Mouse (Mus musculus) heart, adult 2 months (tissue): ENCODE measurements at regions not wholly inside any gene's neighbourhood (a gene's known extent, or its start where the extent isn't known, plus 50 kb on each side); places are given as distances from the start of the nearest gene placed in this dataset.
A peak's percentile ranks its signal among the peaks of the same experiment; 100 is the strongest.

ENCODE experiments used
- DNase-seq, 2 experiments: peaks; one replicate each; pipeline ENCODE4 v3.0.0; 2021
- H3K27ac ChIP-seq: fragments of 200-600 bp; 2 replicates; pipeline ENCODE4 v1.8.1; 2022
- H3K27me3 ChIP-seq: fragments of 200-500 bp; 2 replicates; pipeline ENCODE4 v1.6.1; 2012; ENCODE audit warnings: mild to moderate bottlenecking, low read length, inconsistent platforms, mixed read lengths; ENCODE audit not compliant: control insufficient read depth, insufficient read depth
- H3K36me3 ChIP-seq: fragments of 200-500 bp; 2 replicates; pipeline ENCODE4 v1.6.1; 2012; ENCODE audit warnings: low read length, inconsistent platforms; ENCODE audit not compliant: control insufficient read depth, insufficient read depth
- H3K4me1 ChIP-seq: fragments of 200-500 bp; 2 replicates; pipeline ENCODE4 v1.6.1; 2011; ENCODE audit warnings: low read length; ENCODE audit not compliant: control insufficient read depth, insufficient read depth
- H3K4me3 ChIP-seq: fragments of 200-600 bp; 2 replicates; pipeline ENCODE4 v1.8.1; 2022
- H3K79me2 ChIP-seq: fragments of 200-500 bp; replicated peaks from 2 replicates; pipeline ENCODE4 v1.6.1; 2012; ENCODE audit warnings: mild to moderate bottlenecking, inconsistent platforms, low read length, moderate library complexity, mixed read lengths; ENCODE audit not compliant: control insufficient read depth, insufficient read depth
- H3K9ac ChIP-seq: fragments of 200-500 bp; 2 replicates; pipeline ENCODE4 v1.6.1; 2012; ENCODE audit warnings: low read depth, mild to moderate bottlenecking, control low read depth, inconsistent platforms, low read length, mixed read lengths
- CTCF ChIP-seq: fragments of 200-600 bp; IDR thresholded peaks from 2 replicates; pipeline ENCODE4 v1.8.1; 2022; ENCODE audit warnings: antibody characterized with exemption, mild to moderate bottlenecking, moderate library complexity
- EP300 ChIP-seq: fragments of 200-500 bp; IDR thresholded peaks from 2 replicates; pipeline ENCODE4 v1.6.1; 2011; ENCODE audit warnings: low read depth, low read length, control low read depth; ENCODE audit not compliant: insufficient read depth
- POLR2A ChIP-seq: fragments of 200-500 bp; IDR thresholded peaks from 2 replicates; pipeline ENCODE4 v1.6.1; 2011; ENCODE audit warnings: mild to moderate bottlenecking, low read depth, low read length, control low read depth; ENCODE audit not compliant: insufficient read depth
- WGBS: fragments of 180-500 bp; shearing (Covaris S2); methylation state at CpG from one replicate; pipeline ENCODE4 v1.1.7; 2018; 5-methylcytosine and 5-hydroxymethylcytosine counted together
- intact Hi-C: fragments of 180-260 bp; cut with DNase I; formaldehyde crosslinking; loops from one replicate; pipeline ENCODE4 v1.15.1; 2025

GRCm38 (mm10) chr10:53466261-53466660 is 86.5 kb upstream of the Cep85l start:
- 39% methylated on average over 6 of the region's 6 CpGs for WGBS
- H3K27me3 ChIP-seq = no peaks in the 10 kb centered on the region
- peaks cover 32% of the 10 kb centered on the region for H3K36me3 ChIP-seq
- H3K79me2 ChIP-seq = no peaks in the 10 kb centered on the region
- intact Hi-C loops = no loop called here
- TF ChIP-seq EP300 (no peak), POLR2A (no peak), CTCF (no peak)
- H3K4me1 ChIP-seq = peaks cover 50% of the 10 kb centered on the region
- H3K4me3 ChIP-seq = no peak overlapping the region
- H3K27ac ChIP-seq = peak overlapping the region; percentile 89
- no peak for DNase-seq
- H3K9ac ChIP-seq = peak overlapping the region; percentile 48

- H3K4me3 ChIP-seq = no peak overlapping the region
- no peaks in the 10 kb centered on the region for H3K79me2 ChIP-seq
- TF ChIP-seq CTCF (no peak), EP300 (no peak), POLR2A (no peak)
- H3K9ac ChIP-seq = no peak overlapping the region
- intact Hi-C loops = loop anchor here (5.0 kb wide), 1 partner anchor 37 kb away; no protein-coding TSS in a partner anchor
- H3K27ac ChIP-seq = peak overlapping the region; percentile 95
- peaks cover 51% of the 10 kb centered on the region for H3K4me1 ChIP-seq
- no peaks in the 10 kb centered on the region for H3K27me3 ChIP-seq
- peaks cover 34% of the 10 kb centered on the region for H3K36me3 ChIP-seq
- DNase-seq = no peak
Observed at GRCm38 (mm10) chr10:53464581-53464980, 84.8 kb upstream of the Cep85l start.

DNA sequence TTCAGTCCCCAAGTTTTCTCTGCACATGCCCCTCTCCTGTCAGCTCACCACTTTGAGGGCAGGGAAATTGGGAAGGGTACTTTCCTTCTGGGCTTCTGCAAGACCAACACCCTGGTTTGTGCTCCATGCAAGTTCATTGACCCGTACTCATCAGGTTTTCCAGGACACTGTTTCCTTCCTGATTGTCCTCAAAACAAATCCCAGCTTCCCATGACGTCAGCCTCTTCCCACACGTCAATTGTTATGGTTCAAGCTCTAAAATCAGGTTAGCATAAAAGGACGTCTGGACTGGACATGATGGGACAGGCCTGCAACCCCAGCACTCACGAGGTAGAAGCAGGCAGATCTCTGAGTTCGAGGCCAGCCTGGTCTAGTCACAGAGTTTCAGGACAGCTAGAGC is 84.3 kb upstream of the Cep85l start:
- Histone ChIP-seq H3K4me3 (no peak overlapping the region), H3K27ac (peak overlapping the region; percentile 95), H3K9ac (no peak overlapping the region), H3K36me3 (peaks cover 30% of the 10 kb centered on the region), H3K79me2 (no peaks in the 10 kb centered on the region), H3K27me3 (no peaks in the 10 kb centered on the region), H3K4me1 (peaks cover 49% of the 10 kb centered on the region)
- intact Hi-C loops = loop anchor here (5.0 kb wide), 1 partner anchor 37 kb away; no protein-coding TSS in a partner anchor
- DNase-seq = peak in 1 of 2 experiments; percentile 58
- WGBS = 57% methylated on average over 6 of the region's 6 CpGs
- TF ChIP-seq EP300 = peak; percentile 85
- TF ChIP-seq CTCF = no peak
- TF ChIP-seq POLR2A = peak; percentile 42; the same call in 1 of the 2 replicates

- intact Hi-C loops = loop anchor here (2.0 to 5.0 kb wide), 3 partner anchors 36 to 85 kb away; partner anchors contain the start of gene Cep85l
- TF ChIP-seq EP300 (no peak), CTCF (no peak), POLR2A (no peak)
- WGBS = 34% methylated on average over 3 of the region's 3 CpGs
- H3K9ac ChIP-seq = peak overlapping the region; percentile 9; the same call in 1 of the 2 replicates
- peaks cover 44% of the 10 kb centered on the region for H3K4me1 ChIP-seq
- H3K4me3 ChIP-seq = no peak overlapping the region; the same call in 1 of the 2 replicates
- DNase-seq = no peak
- H3K27ac ChIP-seq = peak overlapping the region; percentile 95
- peaks cover 30% of the 10 kb centered on the region for H3K36me3 ChIP-seq
- no peaks in the 10 kb centered on the region for H3K79me2 ChIP-seq
- H3K27me3 ChIP-seq = no peaks in the 10 kb centered on the region
Observed at GRCm38 (mm10) chr10:53463471-53463870, 83.7 kb upstream of the Cep85l start.

- peak; percentile 77; the same call in 1 of the 2 replicates for TF ChIP-seq EP300
- TF ChIP-seq CTCF = no peak
- peak; percentile 94 for TF ChIP-seq POLR2A
- H3K4me1 ChIP-seq = peaks cover 39% of the 10 kb centered on the region
- peak overlapping the region; percentile 95 for H3K27ac ChIP-seq
- H3K9ac ChIP-seq = peak overlapping the region; percentile 37
- WGBS = 15% methylated on average over 15 of the region's 15 CpGs
- no peaks in the 10 kb centered on the region for H3K27me3 ChIP-seq
- intact Hi-C loops = loop anchor here (2.0 to 5.0 kb wide), 3 partner anchors 35 to 84 kb away; partner anchors contain the start of gene Cep85l
- H3K4me3 ChIP-seq = peak overlapping the region; percentile 33
- H3K79me2 ChIP-seq = no peaks in the 10 kb centered on the region
- peak; percentile 77 to 84 for DNase-seq
- peaks cover 26% of the 10 kb centered on the region for H3K36me3 ChIP-seq
Observed at GRCm38 (mm10) chr10:53462449-53463308, 82.9 kb upstream of the Cep85l start.
